Mouse (Mus musculus): ENCODE measurements around the gene Znrd1. TPM values are rescaled to one million over a fixed set of nuclear protein-coding genes. Genes with fewer than 3 reads are reported as not detected.
A peak's percentile ranks its signal among the peaks of the same experiment; 100 is the strongest.

The Znrd1 gene
- total and polyA plus RNA-seq, 3 experiments, result 26.4 to 38.2 TPM; not detected in 1

- Histone ChIP-seq H3K4me3 (ENCODE audit: control insufficient read depth in 1 of 2, insufficient read depth in 1 of 2, low read depth in 2 of 2, low read length in 2 of 2) (no peak overlapping the region), H3K79me2 (ENCODE audit: control insufficient read depth, insufficient read depth, low read length, poor library complexity) (peaks cover 15% of the 10 kb centered on the region), H3K36me3 (ENCODE audit: control insufficient read depth in 1 of 2, insufficient read depth in 2 of 2, low read length in 2 of 2) (peaks cover 0 to 9% of the 10 kb centered on the region in 2 experiments; a peak in 2 of 4 replicates), H3K9me3 (replicated peaks; ENCODE audit: insufficient read depth, low read length) (no peaks in the 10 kb centered on the region), H3K9ac (ENCODE audit: control insufficient read depth, low read depth, low read length, poor library complexity, severe bottlenecking) (no peak overlapping the region), H3K4me1 (ENCODE audit: control insufficient read depth in 1 of 2, insufficient read depth in 2 of 2, low read length in 2 of 2) (no peaks in the 10 kb centered on the region), H3K27me3 (ENCODE audit: control insufficient read depth in 1 of 2, insufficient read depth in 2 of 2, low read length in 2 of 2) (no peaks in the 10 kb centered on the region), H3K27ac (ENCODE audit: control insufficient read depth, low read depth, low read length) (no peak overlapping the region)
- TF ChIP-seq ZMIZ1 (IDR thresholded peaks at IDR 0.05; ENCODE audit: low read depth, low read length) (0 out of 2 replicates have a peak, but pooled peaks have one; percentile 48), JUND (IDR thresholded peaks at IDR 0.05; ENCODE audit: low read depth, low read length) (no peak), SMC3 (IDR thresholded peaks at IDR 0.05; ENCODE audit: low read depth, low read length) (no peak), POLR2AphosphoS2 (IDR thresholded peaks at IDR 0.05; ENCODE audit: low read length) (peak; percentile 55; the same call in 1 of the 2 replicates), ZKSCAN1 (IDR thresholded peaks at IDR 0.05; ENCODE audit: low read depth, low read length) (no peak), ZNF384 (IDR thresholded peaks at IDR 0.05; ENCODE audit: low read depth, low read length) (no peak), KAT2A (conservative IDR thresholded peaks at IDR 0.05; ENCODE audit: low read depth, low read length) (no peak), GATA1 (IDR thresholded peaks at IDR 0.05; ENCODE audit: low read depth, low read length) (no peak), POLR2A (IDR thresholded peaks at IDR 0.05; ENCODE audit: control insufficient read depth in 1 of 2, insufficient read depth in 1 of 2, low read depth in 1 of 2, low read length in 2 of 2, poor library complexity in 1 of 2) (no peak)
- DNase-seq (ENCODE audit: low read depth, low spot score), result no peak
These were observed 11.1 kb downstream of the Znrd1 start for GRCm38 (mm10) chr17:36947051-36947819.

GRCm38 (mm10) chr17:36944121-36944775 lies 14.1 kb downstream of the Znrd1 start:
- TF ChIP-seq CTCF (IDR thresholded peaks at IDR 0.05 in 2 of 3, conservative IDR thresholded peaks at IDR 0.05 in 1 of 3; ENCODE audit: control insufficient read depth in 1 of 3, insufficient read depth in 1 of 3, low read depth in 2 of 3, low read length in 3 of 3, poor library complexity in 1 of 3, severe bottlenecking in 1 of 3) (peak; percentile 11 to 23 (median 16); a peak in 3 of 6 replicates), MYB (IDR thresholded peaks at IDR 0.05; ENCODE audit: low read depth, low read length) (no peak), BHLHE40 (IDR thresholded peaks at IDR 0.05; ENCODE audit: borderline replicate concordance, low read depth, low read length) (no peak), KAT2A (conservative IDR thresholded peaks at IDR 0.05; ENCODE audit: low read depth, low read length) (no peak), POLR2AphosphoS5 (IDR thresholded peaks at IDR 0.05; ENCODE audit: borderline replicate concordance, low read depth, low read length) (no peak)
- Histone ChIP-seq H3K27ac (ENCODE audit: control insufficient read depth, low read depth, low read length) (no peak overlapping the region), H3K9ac (ENCODE audit: control insufficient read depth, low read depth, low read length, poor library complexity, severe bottlenecking) (no peak overlapping the region), H3K36me3 (ENCODE audit: control insufficient read depth in 1 of 2, insufficient read depth in 2 of 2, low read length in 2 of 2) (no peaks in the 10 kb centered on the region), H3K9me3 (replicated peaks; ENCODE audit: insufficient read depth, low read length) (no peaks in the 10 kb centered on the region), H3K27me3 (ENCODE audit: control insufficient read depth in 1 of 2, insufficient read depth in 2 of 2, low read length in 2 of 2) (peaks cover 0 to 2% of the 10 kb centered on the region in 2 experiments; a peak in 2 of 4 replicates), H3K4me3 (ENCODE audit: control insufficient read depth in 1 of 2, insufficient read depth in 1 of 2, low read depth in 2 of 2, low read length in 2 of 2) (no peak overlapping the region), H3K79me2 (ENCODE audit: control insufficient read depth, insufficient read depth, low read length, poor library complexity) (no peaks in the 10 kb centered on the region), H3K4me1 (ENCODE audit: control insufficient read depth in 1 of 2, insufficient read depth in 2 of 2, low read length in 2 of 2) (no peaks in the 10 kb centered on the region)
- DNase-seq (ENCODE audit: low read depth, low spot score), result no peak
